Mouse (Mus musculus): Measurements from ENCODE around the gene Lyzl6.
A peak's percentile ranks its signal among the peaks of the same experiment; 100 is the strongest.

Lyzl6 gene

GRCm38 (mm10) chr11:103645731-103646130 lies 7.0 kb upstream of the Lyzl6 start:
- no peak for DNase-seq (ENCODE audit: extremely low spot score)

GRCm38 (mm10) chr11:103643211-103643610 lies 4.5 kb upstream of the Lyzl6 start:
- no peak for DNase-seq (ENCODE audit: extremely low spot score)

DNA sequence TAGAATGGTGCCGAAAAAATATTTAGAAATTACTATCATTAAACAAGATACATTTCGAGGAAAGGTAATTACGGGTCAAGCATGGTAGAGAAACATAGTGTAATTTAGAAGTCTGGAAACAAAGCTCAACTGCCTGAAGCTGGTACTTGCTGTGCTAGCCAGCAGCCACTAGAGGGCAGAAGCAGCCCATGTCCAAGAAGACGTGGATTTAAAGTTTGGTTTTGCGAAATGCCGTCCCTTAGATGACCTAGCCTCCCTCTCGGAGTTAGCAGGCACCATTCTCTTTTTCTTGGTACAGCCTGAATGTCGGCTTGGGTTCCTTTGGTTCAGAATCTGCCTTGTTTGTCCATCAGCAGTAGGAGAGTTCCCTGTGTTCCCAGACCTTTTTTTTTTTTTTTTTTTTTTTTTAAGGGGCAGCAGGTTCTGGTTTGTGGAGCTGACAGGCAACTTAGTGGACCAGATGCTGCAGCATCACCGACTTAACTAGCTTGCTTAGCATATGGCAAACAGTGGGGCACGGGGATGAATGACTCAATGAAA lies 787 bp upstream of the Lyzl6 start:
- peak; percentile 64 for DNase-seq (ENCODE audit: extremely low spot score)

- no peak for DNase-seq (ENCODE audit: extremely low spot score)
These were observed 2.4 kb downstream of the Lyzl6 start for GRCm38 (mm10) chr11:103636261-103636660.

- DNase-seq (ENCODE audit: extremely low spot score), result no peak
These were observed 3.2 kb downstream of the Lyzl6 start for GRCm38 (mm10) chr11:103635481-103635880.

DNA sequence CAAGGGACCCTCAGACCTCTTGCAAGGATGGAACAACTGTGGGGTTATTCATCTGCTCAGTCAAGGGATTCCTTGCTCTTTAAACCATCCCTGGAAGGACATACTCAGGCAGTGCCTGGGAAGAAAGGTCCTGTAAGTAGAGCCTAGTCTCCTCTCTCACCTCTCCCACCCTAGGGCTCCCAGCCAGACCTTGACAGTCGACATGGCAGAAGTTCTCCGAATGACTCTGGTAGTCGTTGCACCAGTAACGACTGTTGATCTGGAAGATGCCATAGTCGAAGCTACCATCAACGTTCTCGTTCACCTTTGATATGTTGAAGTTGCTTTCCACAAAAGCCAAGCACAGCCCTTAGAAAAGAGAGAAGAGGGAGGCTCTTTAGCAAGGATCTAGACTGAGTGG lies 3.9 kb downstream of the Lyzl6 start:
- no peak for DNase-seq (ENCODE audit: extremely low spot score)

DNA sequence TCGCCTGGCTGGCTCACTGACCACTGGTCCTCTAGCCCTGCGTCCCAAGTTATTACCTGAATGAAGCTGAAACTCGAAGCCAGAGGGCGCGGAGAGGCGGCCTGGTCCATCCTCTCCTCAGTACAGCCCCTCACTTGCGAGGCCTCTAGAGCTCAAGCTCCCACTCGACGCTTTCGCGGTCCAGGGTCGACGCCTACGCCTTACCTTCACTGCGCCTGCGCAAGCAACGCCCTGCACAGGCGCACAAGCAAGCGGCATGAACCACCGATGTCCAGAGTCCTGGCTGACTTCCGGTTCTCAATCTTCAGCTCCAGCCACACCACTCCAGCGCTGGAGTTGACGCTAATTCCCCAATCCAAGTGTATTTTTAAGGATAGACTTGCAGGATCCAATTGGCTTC lies 11.2 kb downstream of the Lyzl6 start:
- no peak for DNase-seq (ENCODE audit: extremely low spot score)

DNA sequence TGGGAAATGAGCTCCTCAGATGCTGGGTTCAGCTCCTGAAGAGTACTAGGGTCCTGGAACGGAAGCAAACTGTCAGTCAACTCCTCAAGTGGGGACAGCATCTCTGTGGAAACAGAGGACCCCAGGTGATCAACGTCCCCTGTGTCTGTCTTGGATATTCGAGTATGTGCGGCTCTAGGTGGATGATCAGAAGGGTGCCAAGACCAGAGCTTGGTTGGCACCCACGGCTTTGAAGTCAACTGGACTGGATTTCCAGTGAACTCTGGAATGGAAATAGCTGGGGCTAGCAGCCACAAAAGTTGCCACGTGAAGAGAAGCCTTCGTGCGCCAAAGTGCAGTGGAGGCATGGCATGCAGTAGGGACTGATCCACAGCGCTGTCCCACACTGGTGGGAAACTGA lies 17.6 kb downstream of the Lyzl6 start, which contains the start of gene Gm884:
Gm884 (minus strand) TSS at position 101 of the 400 bp plus-strand sequence.
- no peak for DNase-seq (ENCODE audit: extremely low spot score)

GRCm38 (mm10) chr11:103610772-103611171 lies 27.9 kb downstream of the Lyzl6 start:
- no peak for DNase-seq (ENCODE audit: extremely low spot score)

GRCm38 (mm10) chr11:103606611-103607010 lies 32.1 kb downstream of the Lyzl6 start:
- no peak for DNase-seq (ENCODE audit: extremely low spot score)

All from embryo, embryonic 9.5 days (tissue).